Mouse (Mus musculus) forebrain, postnatal 0 days (tissue): ENCODE measurements at regions not wholly inside any gene's neighbourhood (a gene's known extent, or its start where the extent isn't known, plus 50 kb on each side); places are given as distances from the start of the nearest gene placed in this dataset.

ENCODE experiments used
- ATAC-seq: fragments of 200-750 bp; cut with Nextera tagmentation; 2 replicates; pipeline ENCODE4 v1.8.0; 2017; ENCODE audit warnings: mild to moderate bottlenecking, moderate library complexity
- DNase-seq: peaks from one replicate; pipeline ENCODE4 v3.0.0-alpha.2; 2015
- H3K27ac ChIP-seq: fragments of 300-500 bp; sonication (generic); 2 replicates; pipeline ENCODE4 v1.5.1; 2014; ENCODE audit warnings: low read depth, mild to moderate bottlenecking, antibody characterized with exemption, low read length, moderate library complexity, mixed read lengths
- H3K27me3 ChIP-seq: fragments of 300-500 bp; sonication (generic); 2 replicates; pipeline ENCODE4 v1.6.1; 2014; ENCODE audit warnings: mild to moderate bottlenecking, low read length, mixed read lengths; ENCODE audit not compliant: insufficient read depth
- H3K36me3 ChIP-seq: fragments of 300-500 bp; sonication (generic); 2 replicates; pipeline ENCODE4 v1.6.1; 2014; ENCODE audit warnings: mild to moderate bottlenecking, moderate library complexity; ENCODE audit not compliant: insufficient read depth
- H3K4me1 ChIP-seq: fragments of 300-500 bp; sonication (generic); 2 replicates; pipeline ENCODE4 v1.6.1; 2014; ENCODE audit warnings: antibody characterized with exemption; ENCODE audit not compliant: insufficient read depth
- H3K4me2 ChIP-seq: fragments of 300-500 bp; sonication (generic); 2 replicates; pipeline ENCODE4 v1.6.1; 2014; ENCODE audit warnings: low read depth, mild to moderate bottlenecking, moderate library complexity
- H3K4me3 ChIP-seq: fragments of 300-500 bp; sonication (generic); 2 replicates; pipeline ENCODE4 v1.5.1; 2014; ENCODE audit warnings: low read depth, low read length, mixed read lengths
- H3K9ac ChIP-seq: fragments of 300-500 bp; sonication (generic); 2 replicates; pipeline ENCODE4 v1.6.1; 2014; ENCODE audit warnings: mild to moderate bottlenecking
- H3K9me3 ChIP-seq: fragments of 300-500 bp; sonication (generic); 2 replicates; pipeline ENCODE4 v1.6.1; 2016; ENCODE audit warnings: low read length
- CTCF ChIP-seq: sonication (generic); IDR thresholded peaks from 2 replicates; pipeline ENCODE4 v1.5.1; 2016; ENCODE audit warnings: antibody characterized with exemption, control low read depth, low read depth
- WGBS: fragments of 180-500 bp; shearing (Covaris S2); extraction: QIAGEN DNeasy Blood & Tissue Kit; methylation state at CpG from one replicate; pipeline ENCODE4 v1.1.7; 2014; 5-methylcytosine and 5-hydroxymethylcytosine counted together

GRCm38 (mm10) chr13:90777123-90777951 lies 127.8 kb downstream of the Atp6ap1l start:
- Histone ChIP-seq H3K9me3 (no peaks in the 10 kb centered on the region), H3K27me3 (no peaks in the 10 kb centered on the region), H3K36me3 (no peaks in the 10 kb centered on the region), H3K4me2 (no peak overlapping the region), H3K9ac (no peak overlapping the region), H3K27ac (no peak overlapping the region), H3K4me1 (no peaks in the 10 kb centered on the region), H3K4me3 (no peak overlapping the region)
- ATAC-seq (peak; percentile 47; the same call in 1 of the 2 replicates), DNase-seq (no peak)
- no peak for TF ChIP-seq CTCF
- 74% methylated on average over 5 of the region's 5 CpGs for WGBS

DNA sequence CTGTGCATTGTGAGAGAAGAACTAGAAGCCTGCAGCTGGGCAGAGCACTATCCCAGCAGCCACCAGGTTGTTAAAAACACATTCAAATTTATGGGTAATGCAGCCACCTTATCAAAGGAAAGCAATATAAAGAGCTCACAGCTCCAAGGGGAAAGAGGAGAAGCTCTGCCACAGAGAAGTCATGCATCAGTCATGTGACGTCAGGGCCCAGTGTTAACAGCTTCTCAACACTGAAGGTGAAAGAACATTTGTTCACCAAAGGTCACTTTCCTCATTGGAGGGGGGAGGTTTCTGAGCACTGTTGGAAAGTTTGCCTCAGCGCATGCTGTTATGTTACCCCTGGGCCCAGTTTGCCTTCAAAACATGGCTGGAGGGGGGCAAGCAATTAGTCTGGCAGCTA lies 143.0 kb downstream of the Atp6ap1l start:
- Histone ChIP-seq H3K27me3 (no peaks in the 10 kb centered on the region), H3K4me3 (no peak overlapping the region), H3K9ac (no peak overlapping the region), H3K9me3 (no peaks in the 10 kb centered on the region), H3K4me2 (no peak overlapping the region), H3K4me1 (no peaks in the 10 kb centered on the region), H3K36me3 (no peaks in the 10 kb centered on the region), H3K27ac (no peak overlapping the region)
- WGBS, result 45% methylated on average over 2 of the region's 2 CpGs
- DNase-seq, result no peak
- TF ChIP-seq CTCF, result no peak
- no peak for ATAC-seq

- DNase-seq (no peak), ATAC-seq (no peak)
- no peaks in the 10 kb centered on the region for H3K27me3 ChIP-seq
- no peaks in the 10 kb centered on the region for H3K4me1 ChIP-seq
- WGBS, result 74% methylated on average over 4 of the region's 4 CpGs
- no peaks in the 10 kb centered on the region for H3K36me3 ChIP-seq
- no peaks in the 10 kb centered on the region for H3K9me3 ChIP-seq
- no peak overlapping the region for H3K27ac ChIP-seq
- H3K9ac ChIP-seq, result no peak overlapping the region
- no peak for TF ChIP-seq CTCF
- H3K4me3 ChIP-seq, result no peak overlapping the region
- H3K4me2 ChIP-seq, result no peak overlapping the region
Observed at GRCm38 (mm10) chr13:90760516-90761050, 144.6 kb downstream of the Atp6ap1l start.

DNA sequence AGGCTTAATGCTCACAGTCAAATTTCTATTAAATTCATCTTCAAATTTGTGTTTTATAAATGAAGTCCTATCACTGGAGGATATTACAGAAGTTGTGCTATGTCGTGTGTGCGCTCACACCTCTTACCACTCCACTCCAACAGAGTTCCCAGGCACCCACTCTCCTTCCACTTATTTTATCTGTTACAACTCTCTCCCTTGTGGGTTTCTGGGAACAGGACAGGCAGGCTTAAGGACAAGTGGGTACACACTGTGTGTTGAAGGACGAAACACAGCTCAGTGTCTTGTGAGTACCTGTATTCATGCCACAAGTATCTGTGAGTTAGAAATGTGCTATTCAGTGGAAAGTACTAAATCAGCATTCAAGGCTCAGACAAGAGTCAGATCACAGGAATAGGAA lies 150.7 kb downstream of the Atp6ap1l start:
- WGBS, result 90% methylated on average over 3 of the region's 3 CpGs
- no peak for DNase-seq
- no peak for TF ChIP-seq CTCF
- Histone ChIP-seq H3K9ac (no peak overlapping the region), H3K4me1 (no peaks in the 10 kb centered on the region), H3K27me3 (no peaks in the 10 kb centered on the region), H3K36me3 (no peaks in the 10 kb centered on the region), H3K4me3 (no peak overlapping the region), H3K27ac (no peak overlapping the region), H3K4me2 (no peak overlapping the region), H3K9me3 (no peaks in the 10 kb centered on the region)
- no peak for ATAC-seq

DNA sequence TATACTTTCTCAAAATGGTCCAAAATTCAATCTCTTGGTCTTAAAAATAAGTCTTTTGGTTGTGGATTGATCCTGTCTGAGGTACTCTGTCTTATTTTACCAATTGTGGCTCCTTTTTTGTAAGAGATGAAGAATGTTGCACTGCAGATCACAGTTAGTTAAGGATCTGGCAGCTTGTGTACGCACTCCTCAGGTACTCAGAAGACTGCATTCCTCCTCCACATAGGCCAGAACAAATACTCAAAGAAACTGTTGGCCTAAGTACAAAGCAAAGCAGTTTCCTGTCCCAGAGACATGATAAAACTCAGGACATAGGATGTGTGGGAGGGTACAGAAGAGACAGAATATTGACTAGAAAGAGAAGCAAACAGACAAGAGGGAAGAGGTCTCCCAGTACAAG lies 155.4 kb downstream of the Atp6ap1l start:
- H3K4me1 ChIP-seq, result no peaks in the 10 kb centered on the region
- H3K9ac ChIP-seq, result no peak overlapping the region
- no peak for TF ChIP-seq CTCF
- no peak overlapping the region for H3K27ac ChIP-seq
- H3K4me2 ChIP-seq, result no peak overlapping the region
- no peaks in the 10 kb centered on the region for H3K36me3 ChIP-seq
- DNase-seq, result no peak
- no peaks in the 10 kb centered on the region for H3K9me3 ChIP-seq
- ATAC-seq, result no peak
- no peak overlapping the region for H3K4me3 ChIP-seq
- WGBS, result 77% methylated on average over 1 of the region's 1 CpGs
- H3K27me3 ChIP-seq, result no peaks in the 10 kb centered on the region

- no peaks in the 10 kb centered on the region for H3K4me1 ChIP-seq
- H3K27ac ChIP-seq, result no peak overlapping the region
- WGBS, result 39% methylated on average over 1 of the region's 1 CpGs
- TF ChIP-seq CTCF, result no peak
- no peak overlapping the region for H3K4me3 ChIP-seq
- no peak overlapping the region for H3K4me2 ChIP-seq
- no peak overlapping the region for H3K9ac ChIP-seq
- ATAC-seq (no peak), DNase-seq (no peak)
- H3K36me3 ChIP-seq, result no peaks in the 10 kb centered on the region
- no peaks in the 10 kb centered on the region for H3K27me3 ChIP-seq
- no peaks in the 10 kb centered on the region for H3K9me3 ChIP-seq
Observed at GRCm38 (mm10) chr13:90745063-90745462, 160.1 kb downstream of the Atp6ap1l start.

DNA sequence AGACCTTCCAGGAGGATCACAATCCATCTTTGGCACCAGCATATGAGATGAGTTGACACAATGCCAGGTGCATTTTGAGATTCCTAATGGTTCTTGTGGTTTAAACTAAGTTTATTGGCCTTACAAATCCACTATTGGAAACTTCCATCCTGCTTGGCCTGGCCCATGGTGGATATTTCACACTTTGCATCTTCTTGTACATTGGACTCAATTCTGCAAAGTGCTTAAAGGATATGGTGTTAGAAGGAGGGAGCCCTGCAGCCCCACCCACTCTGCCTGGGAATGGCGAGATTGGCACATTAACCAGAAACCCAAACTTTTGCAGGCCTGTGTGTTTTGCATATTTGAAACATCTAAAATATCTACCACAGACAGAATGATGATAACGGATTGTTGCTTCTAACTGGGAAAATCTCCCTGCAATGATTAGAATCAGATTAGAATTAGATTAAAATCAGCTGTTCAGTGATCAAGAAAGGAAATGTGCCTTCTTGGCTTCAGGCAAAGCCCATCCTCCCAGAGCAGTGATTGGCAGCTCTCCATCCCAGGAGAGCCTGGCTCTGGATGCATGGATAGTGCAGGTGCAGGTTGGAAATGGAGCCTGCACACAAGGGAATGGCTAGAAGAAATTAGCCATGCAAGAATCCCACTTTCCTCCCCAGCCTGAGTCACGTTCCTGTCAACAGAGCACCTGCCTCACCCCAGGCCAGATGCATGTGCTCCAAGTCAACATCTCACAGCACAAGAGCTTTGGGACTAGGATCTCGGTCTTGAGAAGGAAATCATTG lies 162.3 kb downstream of the Atp6ap1l start:
- Histone ChIP-seq H3K9me3 (no peaks in the 10 kb centered on the region), H3K4me3 (no peak overlapping the region), H3K27ac (no peak overlapping the region), H3K4me2 (no peak overlapping the region), H3K4me1 (no peaks in the 10 kb centered on the region), H3K27me3 (no peaks in the 10 kb centered on the region), H3K9ac (no peak overlapping the region), H3K36me3 (no peaks in the 10 kb centered on the region)
- WGBS, result 76% methylated on average over 4 of the region's 4 CpGs
- DNase-seq (no peak), ATAC-seq (no peak)
- TF ChIP-seq CTCF, result no peak
